Mouse (Mus musculus): ENCODE data around the gene Ccdc151. TPM values are rescaled to one million over a fixed set of nuclear protein-coding genes. Genes with fewer than 3 reads are reported as not detected.
A peak's percentile ranks its signal among the peaks of the same experiment; 100 is the strongest.

Gene Ccdc151
- polyA plus RNA-seq, 1 experiment from 2014 or later: 5.2 TPM

DNA sequence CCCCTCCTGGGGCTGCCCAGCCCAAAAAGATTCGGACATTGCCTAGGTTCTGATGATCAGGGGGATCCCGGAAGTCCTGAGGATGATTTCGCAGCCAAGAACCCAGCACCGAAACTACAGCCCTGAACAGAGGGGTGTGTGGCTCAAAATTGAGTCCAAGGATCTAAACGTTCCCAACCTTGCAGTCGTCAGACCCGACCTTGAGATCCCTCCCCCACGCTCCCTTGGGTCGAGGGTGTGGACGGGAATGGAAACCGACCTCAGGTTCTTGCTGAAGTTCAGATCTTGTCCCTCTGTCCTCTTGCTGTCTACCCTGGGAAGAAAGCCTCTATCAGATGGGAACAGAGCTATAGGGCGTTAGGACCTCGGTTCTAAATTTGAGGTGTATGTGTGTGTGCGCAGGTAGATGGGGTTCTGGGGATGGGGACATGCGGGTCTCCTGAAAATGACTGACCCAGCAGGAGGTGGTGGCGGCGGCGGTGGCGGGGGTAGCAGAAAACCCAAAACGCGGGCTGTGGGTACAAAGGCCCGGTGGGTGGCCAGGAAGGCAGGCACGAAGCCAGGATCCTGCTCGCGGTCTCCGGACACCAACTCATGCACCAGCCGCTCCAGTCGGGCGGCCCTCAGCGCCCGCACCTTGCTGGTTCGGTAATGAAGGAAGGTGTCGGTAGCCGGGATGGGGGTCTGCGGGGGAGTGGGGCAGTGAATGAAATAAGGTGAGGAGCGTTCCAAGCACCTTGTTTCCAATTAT, 14.7 kb downstream of the Ccdc151 start:
- WGBS: 9% methylated on average over 36 of the region's 36 CpGs
- Histone ChIP-seq H3K9ac (replicated peaks; ENCODE audit: low read depth, low read length) (no peak overlapping the region), H3K4me2 (ENCODE audit: low read length) (peak overlapping the region; percentile 55), H3K27me3 (replicated peaks; ENCODE audit: control insufficient read depth, insufficient read depth, low read length) (peaks cover 42% of the 10 kb centered on the region), H3K4me3 (replicated peaks; ENCODE audit: low read length) (no peak overlapping the region), H3K36me3 (ENCODE audit: control insufficient read depth, insufficient read depth) (no peaks in the 10 kb centered on the region), H3K4me1 (replicated peaks; ENCODE audit: control insufficient read depth, insufficient read depth, low read length) (peaks cover 21% of the 10 kb centered on the region), H3K9me3 (ENCODE audit: control insufficient read depth, low read length) (no peaks in the 10 kb centered on the region), H3K27ac (ENCODE audit: low read length) (no peak overlapping the region)
- ATAC-seq: no peak

DNA sequence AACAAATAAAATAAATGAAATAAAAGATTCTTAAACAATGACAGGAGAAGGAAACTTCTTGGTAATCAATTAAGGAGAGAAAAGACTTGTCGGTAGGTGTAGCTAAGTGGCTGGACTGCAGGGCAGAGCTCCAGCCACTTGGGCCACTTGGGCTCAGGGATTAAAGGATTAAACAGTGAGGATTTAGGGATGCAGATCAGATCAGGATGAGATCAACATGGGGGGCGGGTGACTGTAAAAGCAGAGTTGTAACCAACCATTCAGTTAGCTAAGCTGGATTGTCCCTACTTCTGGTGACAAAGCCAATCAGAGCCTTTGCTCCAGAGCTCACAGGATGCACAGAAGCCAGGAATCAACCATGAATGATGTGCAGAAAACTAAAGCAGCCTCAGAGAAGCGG, 18.5 kb downstream of the Ccdc151 start:
- H3K36me3 ChIP-seq (ENCODE audit: control insufficient read depth, insufficient read depth): no peaks in the 10 kb centered on the region
- no peak overlapping the region for H3K4me2 ChIP-seq (ENCODE audit: low read length)
- peaks cover 22% of the 10 kb centered on the region for H3K27me3 ChIP-seq (replicated peaks; ENCODE audit: control insufficient read depth, insufficient read depth, low read length)
- no peak overlapping the region for H3K27ac ChIP-seq (ENCODE audit: low read length)
- ATAC-seq: no peak
- H3K9ac ChIP-seq (replicated peaks; ENCODE audit: low read depth, low read length): no peak overlapping the region
- H3K4me1 ChIP-seq (replicated peaks; ENCODE audit: control insufficient read depth, insufficient read depth, low read length): peaks cover 11% of the 10 kb centered on the region
- no peak overlapping the region for H3K4me3 ChIP-seq (replicated peaks; ENCODE audit: low read length)
- 6% methylated on average over 3 of the region's 3 CpGs for WGBS
- H3K9me3 ChIP-seq (ENCODE audit: control insufficient read depth, low read length): no peaks in the 10 kb centered on the region

DNA sequence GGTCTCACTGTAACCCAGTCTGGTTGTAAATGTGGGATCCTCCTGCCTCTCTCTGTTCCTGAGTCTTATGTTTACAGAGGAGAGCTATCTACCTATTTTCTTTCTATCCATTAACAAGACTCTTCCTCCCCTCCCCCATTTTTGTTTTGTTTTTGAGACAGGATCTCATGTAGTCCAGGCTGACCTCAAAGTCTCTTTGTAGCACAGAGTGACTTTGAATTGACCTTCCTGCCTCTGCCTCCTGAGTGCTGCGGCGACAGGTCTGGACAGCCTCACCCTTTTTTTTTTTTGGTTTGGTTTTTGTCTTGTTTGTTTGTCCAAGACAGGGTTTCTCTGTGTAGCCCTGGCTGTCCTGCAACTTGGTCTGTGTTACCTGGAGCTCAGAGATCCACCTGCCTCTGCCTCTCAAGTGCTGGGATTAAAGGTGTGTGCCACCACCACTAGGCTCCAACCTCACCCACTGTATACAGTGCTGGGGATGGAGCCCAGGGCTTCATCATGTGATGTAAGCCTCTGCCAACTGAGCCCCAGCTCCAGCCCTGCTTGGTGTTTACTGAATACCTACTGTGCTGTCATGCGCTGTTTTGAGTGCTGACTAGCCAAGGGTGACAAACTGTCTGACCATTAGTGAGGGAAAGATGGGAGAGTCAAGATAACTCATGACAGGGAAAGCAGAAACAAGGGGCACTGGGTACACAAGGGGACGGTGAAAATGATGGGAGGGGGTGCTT, 23.9 kb downstream of the Ccdc151 start:
- WGBS: 93% methylated on average over 4 of the region's 4 CpGs
- no peak for ATAC-seq

DNA sequence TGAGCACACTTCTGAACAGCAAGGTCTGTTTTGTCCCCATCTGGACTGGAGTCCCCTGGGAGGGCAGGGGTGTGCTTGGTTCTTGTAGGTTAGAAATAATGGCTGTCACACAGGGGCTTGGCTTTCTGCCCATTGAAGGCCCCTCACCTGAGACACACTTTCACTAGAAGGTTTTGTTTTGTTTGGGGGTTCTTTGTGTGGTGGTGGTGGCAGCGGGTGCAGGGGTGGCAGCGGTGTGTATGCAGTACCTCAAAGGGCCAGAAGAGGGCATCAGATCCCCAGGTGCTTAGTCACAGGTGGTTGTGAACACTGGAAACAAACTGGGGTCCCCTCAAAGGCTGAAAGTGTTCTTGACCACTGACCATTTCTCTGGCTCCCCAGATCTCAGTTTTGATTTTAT, 24.5 kb downstream of the Ccdc151 start:
- Histone ChIP-seq H3K36me3 (ENCODE audit: control insufficient read depth, insufficient read depth) (no peaks in the 10 kb centered on the region), H3K9ac (replicated peaks; ENCODE audit: low read depth, low read length) (no peak overlapping the region), H3K27me3 (replicated peaks; ENCODE audit: control insufficient read depth, insufficient read depth, low read length) (no peaks in the 10 kb centered on the region), H3K4me1 (replicated peaks; ENCODE audit: control insufficient read depth, insufficient read depth, low read length) (peaks cover 7% of the 10 kb centered on the region; the same call in 1 of the 2 replicates), H3K9me3 (ENCODE audit: control insufficient read depth, low read length) (no peaks in the 10 kb centered on the region), H3K4me3 (replicated peaks; ENCODE audit: low read length) (no peak overlapping the region), H3K27ac (ENCODE audit: low read length) (no peak overlapping the region), H3K4me2 (ENCODE audit: low read length) (no peak overlapping the region)
- WGBS: 26% methylated on average over 2 of the region's 2 CpGs
- ATAC-seq: no peak

More for the DNA sequence above, 23.9 kb downstream of the Ccdc151 start:
- Histone ChIP-seq H3K4me1 (replicated peaks; ENCODE audit: control insufficient read depth, insufficient read depth, low read length) (peaks cover 7% of the 10 kb centered on the region; the same call in 1 of the 2 replicates), H3K27me3 (replicated peaks; ENCODE audit: control insufficient read depth, insufficient read depth, low read length) (no peaks in the 10 kb centered on the region), H3K27ac (ENCODE audit: low read length) (no peak overlapping the region), H3K9ac (replicated peaks; ENCODE audit: low read depth, low read length) (no peak overlapping the region), H3K4me2 (ENCODE audit: low read length) (no peak overlapping the region), H3K4me3 (replicated peaks; ENCODE audit: low read length) (no peak overlapping the region), H3K36me3 (ENCODE audit: control insufficient read depth, insufficient read depth) (no peaks in the 10 kb centered on the region), H3K9me3 (ENCODE audit: control insufficient read depth, low read length) (no peaks in the 10 kb centered on the region)

- 0 out of 2 replicates have a peak, but pooled peaks have one; percentile 26 for ATAC-seq
- H3K27ac ChIP-seq (ENCODE audit: low read length): no peak overlapping the region
- H3K9me3 ChIP-seq (ENCODE audit: control insufficient read depth, low read length): no peaks in the 10 kb centered on the region
- WGBS: 57% methylated on average over 5 of the region's 5 CpGs
- H3K4me1 ChIP-seq (replicated peaks; ENCODE audit: control insufficient read depth, insufficient read depth, low read length): peaks cover 7% of the 10 kb centered on the region; the same call in 1 of the 2 replicates
- H3K27me3 ChIP-seq (replicated peaks; ENCODE audit: control insufficient read depth, insufficient read depth, low read length): no peaks in the 10 kb centered on the region
- no peaks in the 10 kb centered on the region for H3K36me3 ChIP-seq (ENCODE audit: control insufficient read depth, insufficient read depth)
- no peak overlapping the region for H3K9ac ChIP-seq (replicated peaks; ENCODE audit: low read depth, low read length)
- no peak overlapping the region for H3K4me2 ChIP-seq (ENCODE audit: low read length)
- H3K4me3 ChIP-seq (replicated peaks; ENCODE audit: low read length): no peak overlapping the region
These were observed 25.1 kb downstream of the Ccdc151 start for GRCm38 (mm10) chr9:21977331-21977730.

GRCm38 (mm10) chr9:21976626-21977175, 25.7 kb downstream of the Ccdc151 start:
- Histone ChIP-seq H3K9me3 (ENCODE audit: control insufficient read depth, low read length) (no peaks in the 10 kb centered on the region), H3K4me3 (replicated peaks; ENCODE audit: low read length) (no peak overlapping the region), H3K36me3 (ENCODE audit: control insufficient read depth, insufficient read depth) (no peaks in the 10 kb centered on the region), H3K27ac (ENCODE audit: low read length) (no peak overlapping the region), H3K9ac (replicated peaks; ENCODE audit: low read depth, low read length) (no peak overlapping the region), H3K4me1 (replicated peaks; ENCODE audit: control insufficient read depth, insufficient read depth, low read length) (peaks cover 7% of the 10 kb centered on the region; the same call in 1 of the 2 replicates), H3K27me3 (replicated peaks; ENCODE audit: control insufficient read depth, insufficient read depth, low read length) (no peaks in the 10 kb centered on the region), H3K4me2 (ENCODE audit: low read length) (no peak overlapping the region)
- whole genome bisulfite sequencing: 72% methylated on average over 7 of the region's 10 CpGs
- ATAC-seq: no peak

DNA sequence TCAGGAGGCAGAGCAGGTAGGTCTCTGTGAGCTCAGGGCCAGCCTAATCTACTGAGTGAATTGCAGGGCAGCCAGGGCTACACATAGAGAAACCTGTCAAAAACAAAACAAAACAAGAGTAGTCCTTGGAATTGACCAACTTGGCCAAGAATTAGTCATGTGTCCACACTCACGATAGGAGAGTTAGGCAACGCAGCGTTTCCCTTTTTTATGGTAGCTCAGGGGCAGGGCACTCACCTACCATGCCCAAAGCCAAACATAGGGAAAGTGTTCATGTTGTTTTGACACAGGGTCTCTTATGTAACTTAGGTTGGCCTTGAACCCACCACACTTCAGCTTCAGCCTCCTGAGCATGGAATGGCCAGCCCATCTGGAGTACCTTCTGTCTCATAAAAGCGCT, 33.1 kb downstream of the Ccdc151 start:
- Histone ChIP-seq H3K4me2 (ENCODE audit: low read length) (no peak overlapping the region), H3K9ac (replicated peaks; ENCODE audit: low read depth, low read length) (no peak overlapping the region), H3K9me3 (ENCODE audit: control insufficient read depth, low read length) (no peaks in the 10 kb centered on the region), H3K27ac (ENCODE audit: low read length) (no peak overlapping the region), H3K4me3 (replicated peaks; ENCODE audit: low read length) (no peak overlapping the region), H3K36me3 (ENCODE audit: control insufficient read depth, insufficient read depth) (no peaks in the 10 kb centered on the region), H3K4me1 (replicated peaks; ENCODE audit: control insufficient read depth, insufficient read depth, low read length) (no peaks in the 10 kb centered on the region), H3K27me3 (replicated peaks; ENCODE audit: control insufficient read depth, insufficient read depth, low read length) (no peaks in the 10 kb centered on the region)
- 94% methylated on average over 4 of the region's 4 CpGs for WGBS
- no peak for ATAC-seq

DNA sequence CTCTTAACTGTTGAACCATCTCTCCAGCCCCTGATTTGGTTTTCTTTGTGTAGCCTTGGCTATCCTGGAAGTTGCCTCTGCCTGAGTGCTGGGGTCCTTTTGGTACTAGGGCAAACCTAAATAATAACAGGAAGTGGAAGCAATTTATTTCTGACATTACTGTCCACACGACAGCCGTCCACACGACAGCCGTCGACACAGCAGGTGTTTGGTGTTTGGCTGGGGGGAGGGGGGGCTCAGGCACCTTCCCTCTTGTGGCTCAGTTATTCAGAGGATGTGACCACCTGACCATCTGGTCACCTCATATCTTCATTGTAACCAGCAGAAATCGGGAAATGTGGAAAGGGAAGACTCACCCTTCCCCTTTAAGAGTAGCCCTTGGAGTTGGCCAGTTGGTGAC, 33.6 kb downstream of the Ccdc151 start:
- no peak for ATAC-seq
- H3K9me3 ChIP-seq (ENCODE audit: control insufficient read depth, low read length): no peaks in the 10 kb centered on the region
- H3K27me3 ChIP-seq (replicated peaks; ENCODE audit: control insufficient read depth, insufficient read depth, low read length): no peaks in the 10 kb centered on the region
- H3K4me2 ChIP-seq (ENCODE audit: low read length): no peak overlapping the region
- no peaks in the 10 kb centered on the region for H3K4me1 ChIP-seq (replicated peaks; ENCODE audit: control insufficient read depth, insufficient read depth, low read length)
- 64% methylated on average over 6 of the region's 6 CpGs for WGBS
- H3K9ac ChIP-seq (replicated peaks; ENCODE audit: low read depth, low read length): no peak overlapping the region
- no peaks in the 10 kb centered on the region for H3K36me3 ChIP-seq (ENCODE audit: control insufficient read depth, insufficient read depth)
- no peak overlapping the region for H3K4me3 ChIP-seq (replicated peaks; ENCODE audit: low read length)
- no peak overlapping the region for H3K27ac ChIP-seq (ENCODE audit: low read length)

GRCm38 (mm10) chr9:21963417-21963816, 39.0 kb downstream of the Ccdc151 start, which contains the start of gene Epor:
TSS of gene Epor (minus strand) at chr9:21963506.
- WGBS: 29% methylated on average over 8 of the region's 8 CpGs

More at GRCm38 (mm10) chr9:21963417-21963816, 39.0 kb downstream of the Ccdc151 start, which contains the start of gene Epor:
- Histone ChIP-seq H3K9me3 (ENCODE audit: control insufficient read depth, low read length) (no peaks in the 10 kb centered on the region), H3K27me3 (replicated peaks; ENCODE audit: control insufficient read depth, insufficient read depth, low read length) (peaks cover 38% of the 10 kb centered on the region), H3K4me1 (replicated peaks; ENCODE audit: control insufficient read depth, insufficient read depth, low read length) (peaks cover 16% of the 10 kb centered on the region), H3K27ac (ENCODE audit: low read length) (no peak within 1 kb of the TSS), H3K9ac (replicated peaks; ENCODE audit: low read depth, low read length) (peak within 1 kb of the TSS; percentile 47), H3K4me3 (replicated peaks; ENCODE audit: low read length) (peak within 1 kb of the TSS; percentile 44), H3K4me2 (ENCODE audit: low read length) (peak within 1 kb of the TSS; percentile 76), H3K36me3 (ENCODE audit: control insufficient read depth, insufficient read depth) (no peaks in the 10 kb centered on the region)
- no peak for ATAC-seq

Measured in forebrain, embryonic 16.5 days (tissue).